Mouse (Mus musculus): Measurements from ENCODE around the gene Gstp3. TPM values are rescaled to one million over a fixed set of nuclear protein-coding genes. Genes with fewer than 3 reads are reported as not detected.

Gstp3 gene
- total RNA-seq (2021), result not detected
- long read RNA-seq, experiment 1, result 0 reads
- long read RNA-seq, experiment 2, result 0 reads

GRCm38 (mm10) chr19:4059069-4059740 is at the start of gene Gstp3:
Gene Gstp3 (minus strand): TSS chr19:4059569.
- intact Hi-C loops (cut with DNase I), result no loop called here
- no peak for DNase-seq (ENCODE audit: low spot score in 2 of 2)

- DNase-seq (ENCODE audit: low spot score in 2 of 2), result no peak
- intact Hi-C loops (cut with DNase I), result no loop called here
Measured at GRCm38 (mm10) chr19:4108535-4108934, 49.2 kb upstream of the Gstp3 start.

- intact Hi-C loops (cut with DNase I), result no loop called here
- DNase-seq (ENCODE audit: low spot score in 2 of 2), result no peak
Measured at GRCm38 (mm10) chr19:4106654-4107053, 47.3 kb upstream of the Gstp3 start.

GRCm38 (mm10) chr19:4104675-4105194 is 45.4 kb upstream of the Gstp3 start:
- intact Hi-C loops (cut with DNase I), result no loop called here
- no peak for DNase-seq (ENCODE audit: low spot score in 2 of 2)

- no peak for DNase-seq (ENCODE audit: low spot score in 2 of 2)
- intact Hi-C loops (cut with DNase I), result no loop called here
Measured at GRCm38 (mm10) chr19:4103792-4104191, 44.4 kb upstream of the Gstp3 start.

GRCm38 (mm10) chr19:4103294-4103693 is 43.9 kb upstream of the Gstp3 start:
- intact Hi-C loops (cut with DNase I), result no loop called here
- DNase-seq (ENCODE audit: low spot score in 2 of 2), result no peak

GRCm38 (mm10) chr19:4102626-4103025 is 43.3 kb upstream of the Gstp3 start:
- no peak for DNase-seq (ENCODE audit: low spot score in 2 of 2)
- intact Hi-C loops (cut with DNase I), result no loop called here

- intact Hi-C loops (cut with DNase I), result no loop called here
- peak in 1 of 2 experiments; percentile 7 for DNase-seq (ENCODE audit: low spot score in 2 of 2)
Measured at GRCm38 (mm10) chr19:4102049-4102448, 42.7 kb upstream of the Gstp3 start.

GRCm38 (mm10) chr19:4101466-4101865 is 42.1 kb upstream of the Gstp3 start:
- intact Hi-C loops (cut with DNase I), result no loop called here
- DNase-seq (ENCODE audit: low spot score in 2 of 2), result peak in 1 of 2 experiments; percentile 16

- peak; percentile 66 to 75 for DNase-seq (ENCODE audit: low spot score in 2 of 2)
- intact Hi-C loops (cut with DNase I), result no loop called here
Measured at GRCm38 (mm10) chr19:4100718-4101261, 41.4 kb upstream of the Gstp3 start.

- intact Hi-C loops (cut with DNase I), result loop anchor here (2.0 to 5.0 kb wide), 2 partner anchors 53 to 129 kb away; partner anchors contain the start of gene Gstp2
- DNase-seq (ENCODE audit: low spot score in 2 of 2), result peak; percentile 17 to 52
Measured at GRCm38 (mm10) chr19:4099837-4100717, 40.7 kb upstream of the Gstp3 start, which contains the start of gene Pitpnm1. Gene Pitpnm1 (plus strand): TSS chr19:4099998.

- intact Hi-C loops (cut with DNase I), result loop anchor here (2.0 to 5.0 kb wide), 2 partner anchors 52 to 130 kb away; partner anchors contain the start of gene Gstp2
- DNase-seq (ENCODE audit: low spot score in 2 of 2), result peak; percentile 92
Measured at GRCm38 (mm10) chr19:4099056-4099455, 39.7 kb upstream of the Gstp3 start.

- intact Hi-C loops (cut with DNase I), result loop anchor here (2.0 to 5.0 kb wide), 2 partner anchors 51 to 130 kb away; partner anchors contain the start of gene Gstp2
Measured at GRCm38 (mm10) chr19:4098426-4098825, 39.1 kb upstream of the Gstp3 start.

GRCm38 (mm10) chr19:4097441-4097825 is 38.1 kb upstream of the Gstp3 start:
- intact Hi-C loops (cut with DNase I), result loop anchor here (5.0 kb wide), 1 partner anchor 50 kb away; the partner anchor contains the start of gene Gstp2
- DNase-seq (ENCODE audit: low spot score in 2 of 2), result peak in 1 of 2 experiments; percentile 68

More at GRCm38 (mm10) chr19:4098426-4098825, 39.1 kb upstream of the Gstp3 start:
- DNase-seq (ENCODE audit: low spot score in 2 of 2), result peak in 1 of 2 experiments; percentile 22

- intact Hi-C loops (cut with DNase I), result loop anchor here (5.0 kb wide), 1 partner anchor 50 kb away; the partner anchor contains the start of gene Gstp2
- DNase-seq (ENCODE audit: low spot score in 2 of 2), result peak; percentile 99 to 100
Measured at GRCm38 (mm10) chr19:4096642-4097440, 37.5 kb upstream of the Gstp3 start, which contains the start of gene Cdk2ap2. Gene Cdk2ap2 (plus strand): TSS chr19:4097182.

GRCm38 (mm10) chr19:4095802-4096201 is 36.4 kb upstream of the Gstp3 start:
- intact Hi-C loops (cut with DNase I), result loop anchor here (5.0 kb wide), 1 partner anchor 49 kb away; the partner anchor contains the start of gene Gstp2
- DNase-seq (ENCODE audit: low spot score in 2 of 2), result no peak

GRCm38 (mm10) chr19:4094774-4095303 is 35.5 kb upstream of the Gstp3 start:
- intact Hi-C loops (cut with DNase I), result loop anchor here (5.0 kb wide), 1 partner anchor 48 kb away; the partner anchor contains the start of gene Gstp2
- peak in 1 of 2 experiments; percentile 26 for DNase-seq (ENCODE audit: low spot score in 2 of 2)

- DNase-seq (ENCODE audit: low spot score in 2 of 2), result no peak
- intact Hi-C loops (cut with DNase I), result no loop called here
Measured at GRCm38 (mm10) chr19:4094348-4094747, 35.0 kb upstream of the Gstp3 start.
